ENCODE assay signal across 17 mouse cellular contexts in the genomic region with DNA sequence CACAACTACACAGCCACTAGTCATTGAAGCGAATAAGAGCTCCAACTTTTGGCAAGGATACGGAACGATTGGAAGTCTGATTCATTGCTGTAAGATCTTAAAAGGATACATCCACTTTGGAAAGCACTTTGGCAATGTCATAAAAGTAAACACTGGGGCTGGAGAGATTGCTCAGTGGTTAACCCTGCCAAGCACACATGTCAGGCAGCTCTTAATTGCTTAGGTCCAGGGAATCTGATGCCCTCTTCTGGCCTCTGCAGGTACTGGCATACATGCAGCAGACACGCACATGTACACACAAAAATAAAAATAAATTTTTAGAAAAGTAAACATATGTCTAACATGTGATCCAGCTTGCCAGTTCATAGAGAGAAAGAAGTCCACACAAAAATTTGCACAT.
DNase-seq lines count a peak whose midpoint lies in the region; ATAC-seq and TF ChIP-seq lines count a peak whose summit lies in the region.
"Had no signal": no experiment of that assay in that cellular context is flagged by ENCODE, and none has a peak within 500 bp of the region (broad histone marks: within the 10 kb centered on the region; RNA-seq: fewer than 3 reads in every experiment).

No protein-coding gene starts in this region.

- H3K9ac ChIP-seq in forebrain, embryonic 14.5 days (ENCODE audit: low read length): no peak overlapping the region
- no peak overlapping the region for H3K9ac ChIP-seq in forebrain, embryonic 16.5 days (replicated peaks; ENCODE audit: low read depth, low read length)
- no peak overlapping the region for H3K9ac ChIP-seq in heart, embryonic 12.5 days
- H3K9ac ChIP-seq: liver, embryonic 15.5 days; midbrain, embryonic 13.5 days had no signal

- 81% methylated on average over 4 of the region's 4 CpGs for WGBS in forebrain, embryonic 14.5 days
- WGBS in forebrain, embryonic 16.5 days: 75% methylated on average over 4 of the region's 4 CpGs
- 80% methylated on average over 4 of the region's 4 CpGs for WGBS in heart, embryonic 12.5 days

- POLR2A ChIA-PET in Patski (lab: Charles Lee): no interaction called here

- TF ChIP-seq CTCF in layer of hippocampus, adult 2 months (conservative IDR thresholded peaks at IDR 0.05): peak; percentile 56
- peak; percentile 62 for TF ChIP-seq CTCF in Patski (IDR thresholded peaks at IDR 0.05)

- H3K27ac ChIP-seq in forebrain, embryonic 14.5 days (ENCODE audit: low read depth, low read length): no peak overlapping the region
- no peak overlapping the region for H3K27ac ChIP-seq in forebrain, embryonic 16.5 days (ENCODE audit: low read length)
- no peak overlapping the region for H3K27ac ChIP-seq in layer of hippocampus, adult 2 months
- no peak overlapping the region for H3K27ac ChIP-seq in heart, embryonic 12.5 days (ENCODE audit: poor library complexity, severe bottlenecking)
- H3K27ac ChIP-seq: limb, embryonic 10.5 days; liver, embryonic 15.5 days; macrophage; midbrain, embryonic 13.5 days had no signal

- no peaks in the 10 kb centered on the region for H3K36me3 ChIP-seq in forebrain, embryonic 14.5 days (ENCODE audit: control insufficient read depth, insufficient read depth, low read length)
- no peaks in the 10 kb centered on the region for H3K36me3 ChIP-seq in forebrain, embryonic 16.5 days (ENCODE audit: control insufficient read depth, insufficient read depth)
- no peaks in the 10 kb centered on the region for H3K36me3 ChIP-seq in heart, embryonic 12.5 days
- H3K36me3 ChIP-seq: limb, embryonic 10.5 days; liver, embryonic 15.5 days; midbrain, embryonic 13.5 days had no signal

- no peaks in the 10 kb centered on the region for H3K9me3 ChIP-seq in forebrain, embryonic 14.5 days (replicated peaks; ENCODE audit: control insufficient read depth, low read length)
- H3K9me3 ChIP-seq in forebrain, embryonic 16.5 days (ENCODE audit: control insufficient read depth, low read length): no peaks in the 10 kb centered on the region
- no peaks in the 10 kb centered on the region for H3K9me3 ChIP-seq in heart, embryonic 12.5 days (replicated peaks)
- H3K9me3 ChIP-seq: limb, embryonic 10.5 days; liver, embryonic 15.5 days; midbrain, embryonic 13.5 days had no signal

- DNase-seq in forebrain, embryonic 14.5 days (ENCODE audit: low spot score): peak; percentile 18
- DNase-seq in layer of hippocampus, adult 2 months (ENCODE audit: low spot score in 2 of 2): no peak
- no peak for DNase-seq in layer of hippocampus, postnatal 36 days
- DNase-seq in 416B (ENCODE audit: low read depth): peak; percentile 9
- DNase-seq in Patski (ENCODE audit: low read depth, low spot score): peak; percentile 64
- DNase-seq in frontal cortex, postnatal 36 days (ENCODE audit: low spot score in 2 of 2): no peak
- DNase-seq: adrenal gland, adult 2 months; cerebellum, adult 8-10 months; gastrocnemius, postnatal 36 days; kidney, postnatal 25 days had no signal

- H3K4me1 ChIP-seq in forebrain, embryonic 14.5 days (ENCODE audit: control insufficient read depth, insufficient read depth, low read length): no peaks in the 10 kb centered on the region
- H3K4me1 ChIP-seq in forebrain, embryonic 16.5 days (replicated peaks; ENCODE audit: control insufficient read depth, insufficient read depth, low read length): no peaks in the 10 kb centered on the region
- no peaks in the 10 kb centered on the region for H3K4me1 ChIP-seq in heart, embryonic 12.5 days (replicated peaks)
- H3K4me1 ChIP-seq: limb, embryonic 10.5 days; liver, embryonic 15.5 days; midbrain, embryonic 13.5 days had no signal

- no peak overlapping the region for H3K4me3 ChIP-seq in forebrain, embryonic 14.5 days (ENCODE audit: low read depth, low read length)
- H3K4me3 ChIP-seq in forebrain, embryonic 16.5 days (replicated peaks; ENCODE audit: low read length): no peak overlapping the region
- no peak overlapping the region for H3K4me3 ChIP-seq in layer of hippocampus, adult 2 months
- no peak overlapping the region for H3K4me3 ChIP-seq in heart, embryonic 12.5 days
- H3K4me3 ChIP-seq: limb, embryonic 10.5 days; liver, embryonic 15.5 days; midbrain, embryonic 13.5 days had no signal

- ATAC-seq in forebrain, embryonic 14.5 days: no peak
- ATAC-seq in forebrain, embryonic 16.5 days: no peak
- peak; percentile 78 for ATAC-seq in Patski
- ATAC-seq in heart, embryonic 12.5 days (ENCODE audit: insufficient number of reproducible peaks, low FRiP score): no peak
- ATAC-seq: intestine, embryonic 16.5 days; midbrain, embryonic 13.5 days had no signal

- CTCF ChIA-PET in Patski (lab: Charles Lee): interaction anchor here (0.7 to 1.6 kb wide), 11 partner anchors 8 to 331 kb away, joined by 3 to 6 read pairs (median 3); no protein-coding TSS in a partner anchor

- no peak overlapping the region for H3K4me2 ChIP-seq in forebrain, embryonic 14.5 days (ENCODE audit: low read length)
- no peak overlapping the region for H3K4me2 ChIP-seq in forebrain, embryonic 16.5 days (ENCODE audit: low read length)
- H3K4me2 ChIP-seq in heart, embryonic 12.5 days: no peak overlapping the region
- H3K4me2 ChIP-seq: liver, embryonic 15.5 days; midbrain, embryonic 13.5 days had no signal

- in situ Hi-C loops in Patski (cut with MboI; ENCODE audit: low pct_unique_long_range_greater_than_20kb): no loop called here

- no peaks in the 10 kb centered on the region for H3K27me3 ChIP-seq in forebrain, embryonic 14.5 days (replicated peaks; ENCODE audit: control insufficient read depth, insufficient read depth, low read length)
- H3K27me3 ChIP-seq in forebrain, embryonic 16.5 days (replicated peaks; ENCODE audit: control insufficient read depth, insufficient read depth, low read length): no peaks in the 10 kb centered on the region
- H3K27me3 ChIP-seq in Patski: peaks cover 11% of the 10 kb centered on the region
- no peaks in the 10 kb centered on the region for H3K27me3 ChIP-seq in heart, embryonic 12.5 days (replicated peaks)
- H3K27me3 ChIP-seq: liver, embryonic 15.5 days had no signal

Comparison
In these comparisons a context has a peak if more than half of its experiments do, and no peak if none do; other contexts are left out.
1. DNase-seq: peak in forebrain, embryonic 14.5 days (single experiment), 416B (single experiment) and Patski (single experiment); none in layer of hippocampus, adult 2 months (0 of 2), layer of hippocampus, postnatal 36 days (0 of 2) and frontal cortex, postnatal 36 days (0 of 2).